Mouse (Mus musculus) heart, adult 11 months (tissue): ENCODE results near the gene Znhit2.

Source experiments
- DNase-seq: peaks from one replicate; pipeline ENCODE4 v3.0.0; 2022

Gene Znhit2

GRCm38 (mm10) chr19:6076564-6077393 is 15.8 kb downstream of the Znhit2 start, which contains the start of gene Vps51:
TSS of gene Vps51 (minus strand) at chr19:6077231.
- peak; percentile 99 for DNase-seq

- DNase-seq, result peak; percentile 90
Observed at GRCm38 (mm10) chr19:6079983-6080480, 19.0 kb downstream of the Znhit2 start, which contains the start of gene Tmem262. TSS of gene Tmem262 (plus strand) at chr19:6080033.

GRCm38 (mm10) chr19:6082156-6082555 is 21.2 kb downstream of the Znhit2 start, which contains the start of gene Gm28374:
TSS of gene Gm28374 (minus strand) at chr19:6082256.
- DNase-seq, result peak; percentile 89

- peak; percentile 99 for DNase-seq
Observed at GRCm38 (mm10) chr19:6084478-6085248, 23.7 kb downstream of the Znhit2 start, which contains the start of the genes Zfpl1 and Cdca5. TSS of gene Zfpl1 (minus strand) at chr19:6084956. TSS of gene Cdca5 (plus strand) at chr19:6084983.

- DNase-seq, result peak; percentile 95
Observed at GRCm38 (mm10) chr19:6085417-6085879, 24.5 kb downstream of the Znhit2 start.

GRCm38 (mm10) chr19:6088841-6089240 is 27.8 kb downstream of the Znhit2 start:
- DNase-seq, result peak; percentile 81

GRCm38 (mm10) chr19:6094119-6094518 is 33.1 kb downstream of the Znhit2 start, which contains the start of gene AC131692.1:
TSS of gene AC131692.1 (plus strand) at chr19:6094419.
- no peak for DNase-seq

GRCm38 (mm10) chr19:6097847-6098246 is 36.9 kb downstream of the Znhit2 start:
- DNase-seq, result no peak

- DNase-seq, result no peak
Observed at GRCm38 (mm10) chr19:6101186-6101585, 40.2 kb downstream of the Znhit2 start.

- DNase-seq, result no peak
Observed at GRCm38 (mm10) chr19:6102169-6102853, 41.3 kb downstream of the Znhit2 start.

GRCm38 (mm10) chr19:6104476-6104875 is 43.5 kb downstream of the Znhit2 start:
- DNase-seq, result no peak

GRCm38 (mm10) chr19:6105586-6105985 is 44.6 kb downstream of the Znhit2 start, which contains the start of gene Naaladl1:
TSS of gene Naaladl1 (plus strand) at chr19:6105782.
- DNase-seq, result no peak
